Mouse (Mus musculus): Measurements from ENCODE around the gene Hoxb13.

GRCm38 (mm10) chr11:96195769-96196280 is 1.7 kb downstream of the Hoxb13 start:
- no peak for TF ChIP-seq CTCF (IDR thresholded peaks at IDR 0.05; ENCODE audit: insufficient read depth, low read length)
- no peak for TF ChIP-seq POLR2A (IDR thresholded peaks at IDR 0.05; ENCODE audit: borderline replicate concordance, extremely low read depth, low read depth, low read length)

Data from lung, adult 2 months (tissue).